22 mouse cellular contexts compared by ENCODE assay signal in the genomic region with DNA sequence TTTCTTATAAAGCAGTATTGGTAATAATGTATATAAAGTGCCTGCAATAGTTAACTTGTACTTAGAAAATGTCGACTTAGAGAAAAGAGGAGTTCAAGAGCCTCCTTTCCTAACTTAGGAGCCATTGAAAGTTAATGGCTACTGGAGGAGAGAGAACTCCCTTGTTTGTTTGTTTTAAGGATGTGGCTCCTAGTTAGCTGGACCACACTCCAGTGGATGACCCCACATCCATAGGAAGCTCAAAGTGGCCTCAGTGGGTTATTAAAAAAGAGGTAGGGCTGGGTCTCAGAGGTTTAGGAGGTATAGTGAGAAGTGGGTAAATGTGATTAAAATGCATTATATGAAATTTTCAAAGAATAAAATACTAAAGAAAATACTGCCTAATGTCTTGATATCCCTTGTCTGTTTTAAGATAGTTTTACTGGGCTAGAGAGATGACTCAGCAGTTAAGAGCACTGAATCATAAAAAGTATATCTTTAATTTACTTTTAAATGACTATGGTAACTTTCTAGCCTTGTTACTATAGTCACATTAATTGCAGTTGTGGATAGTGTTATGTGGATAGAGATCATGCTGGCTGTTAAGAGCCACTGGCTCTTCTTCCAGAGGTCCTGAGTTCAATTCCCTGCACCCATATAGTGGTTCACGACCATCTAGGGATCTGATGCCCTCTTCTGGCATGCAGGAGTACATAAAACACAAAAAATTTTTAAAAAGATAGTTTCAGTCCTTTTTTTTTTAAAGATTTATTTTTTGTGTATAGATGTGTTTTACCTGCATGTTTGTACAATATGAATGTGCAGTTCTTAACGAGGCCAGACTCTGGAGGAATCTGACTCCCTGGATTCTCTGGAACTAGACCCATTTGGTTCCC. TPM values are rescaled to one million over a fixed set of nuclear protein-coding genes. Genes with fewer than 3 reads are reported as not detected.
DNase-seq lines count a peak whose midpoint lies in the region; ATAC-seq and TF ChIP-seq lines count a peak whose summit lies in the region.
"Had no signal": no experiment of that assay in that cellular context is flagged by ENCODE, and none has a peak within 500 bp of the region (broad histone marks: within the 10 kb centered on the region; RNA-seq: fewer than 3 reads in every experiment).

No protein-coding gene starts in this region.

- peak; percentile 35; the same call in 1 of the 2 replicates for TF ChIP-seq CTCF in forebrain, postnatal 0 days (IDR thresholded peaks at IDR 0.05; ENCODE audit: low read depth)

- no peak overlapping the region for H3K9ac ChIP-seq in forebrain, postnatal 0 days
- H3K9ac ChIP-seq in forebrain, embryonic 13.5 days: no peak overlapping the region
- no peak overlapping the region for H3K9ac ChIP-seq in liver, embryonic 12.5 days
- H3K9ac ChIP-seq: heart, embryonic 13.5 days; midbrain, embryonic 15.5 days; neural tube, embryonic 12.5 days had no signal

- no peak overlapping the region for H3K27ac ChIP-seq in forebrain, postnatal 0 days (ENCODE audit: low read depth, low read length)
- H3K27ac ChIP-seq in forebrain, embryonic 13.5 days: no peak overlapping the region
- peak overlapping the region; percentile 37; the same call in 1 of the 2 replicates for H3K27ac ChIP-seq in liver, embryonic 12.5 days
- H3K27ac ChIP-seq: heart, embryonic 13.5 days; liver, embryonic 13.5 days; midbrain, embryonic 15.5 days; neural tube, embryonic 12.5 days had no signal

- no peak overlapping the region for H3K4me3 ChIP-seq in forebrain, postnatal 0 days (ENCODE audit: low read depth, low read length)
- H3K4me3 ChIP-seq in forebrain, embryonic 13.5 days: no peak overlapping the region
- H3K4me3 ChIP-seq in liver, embryonic 12.5 days: no peak overlapping the region
- H3K4me3 ChIP-seq: heart, embryonic 13.5 days; liver, embryonic 13.5 days; midbrain, embryonic 15.5 days; neural tube, embryonic 12.5 days had no signal

- no peak overlapping the region for H3K4me2 ChIP-seq in forebrain, postnatal 0 days (ENCODE audit: low read depth)
- H3K4me2 ChIP-seq in forebrain, embryonic 13.5 days: no peak overlapping the region
- H3K4me2 ChIP-seq in liver, embryonic 12.5 days: no peak overlapping the region
- H3K4me2 ChIP-seq: heart, embryonic 13.5 days; liver, embryonic 13.5 days; midbrain, embryonic 15.5 days; neural tube, embryonic 12.5 days had no signal

- no peaks in the 10 kb centered on the region for H3K36me3 ChIP-seq in forebrain, postnatal 0 days (ENCODE audit: insufficient read depth)
- H3K36me3 ChIP-seq in forebrain, embryonic 13.5 days (ENCODE audit: poor library complexity, severe bottlenecking): no peaks in the 10 kb centered on the region
- H3K36me3 ChIP-seq in liver, embryonic 12.5 days: peaks cover 7% of the 10 kb centered on the region
- H3K36me3 ChIP-seq in splenic B cell, adult 2 months (ENCODE audit: control insufficient read depth, insufficient read depth, low read length, poor library complexity, severe bottlenecking): no peaks in the 10 kb centered on the region
- H3K36me3 ChIP-seq: heart, embryonic 13.5 days; midbrain, embryonic 15.5 days; neural tube, embryonic 12.5 days had no signal

- no peaks in the 10 kb centered on the region for H3K9me3 ChIP-seq in forebrain, postnatal 0 days (ENCODE audit: low read length)
- H3K9me3 ChIP-seq in forebrain, embryonic 13.5 days (replicated peaks): no peaks in the 10 kb centered on the region
- H3K9me3 ChIP-seq in liver, embryonic 12.5 days (replicated peaks): no peaks in the 10 kb centered on the region
- H3K9me3 ChIP-seq: G1E; heart, embryonic 13.5 days; liver, embryonic 13.5 days; midbrain, embryonic 15.5 days; neural tube, embryonic 12.5 days had no signal

- no peaks in the 10 kb centered on the region for H3K27me3 ChIP-seq in forebrain, postnatal 0 days (ENCODE audit: insufficient read depth, low read length)
- no peaks in the 10 kb centered on the region for H3K27me3 ChIP-seq in forebrain, embryonic 13.5 days
- no peaks in the 10 kb centered on the region for H3K27me3 ChIP-seq in liver, embryonic 12.5 days (replicated peaks)
- H3K27me3 ChIP-seq in splenic B cell, adult 2 months (ENCODE audit: control insufficient read depth, insufficient read depth, low read length, poor library complexity, severe bottlenecking): no peaks in the 10 kb centered on the region
- H3K27me3 ChIP-seq: heart, embryonic 13.5 days; liver, embryonic 13.5 days; midbrain, embryonic 15.5 days; neural tube, embryonic 12.5 days had no signal

- 74% methylated on average over 3 of the region's 3 CpGs for WGBS in forebrain, postnatal 0 days
- 77% methylated on average over 3 of the region's 3 CpGs for WGBS in forebrain, embryonic 13.5 days
- 72% methylated on average over 3 of the region's 3 CpGs for whole genome bisulfite sequencing in liver, embryonic 12.5 days (ENCODE audit: insufficient replicate concordance)

- H3K4me1 ChIP-seq in forebrain, postnatal 0 days (ENCODE audit: insufficient read depth): no peaks in the 10 kb centered on the region
- peaks cover 8% of the 10 kb centered on the region; the same call in 1 of the 2 replicates for H3K4me1 ChIP-seq in forebrain, embryonic 13.5 days
- H3K4me1 ChIP-seq in liver, embryonic 12.5 days: peaks cover 59% of the 10 kb centered on the region
- H3K4me1 ChIP-seq: midbrain, embryonic 15.5 days; neural tube, embryonic 12.5 days had no signal

- ATAC-seq in forebrain, postnatal 0 days: no peak
- ATAC-seq in forebrain, embryonic 13.5 days: no peak
- ATAC-seq in liver, embryonic 12.5 days: no peak
- ATAC-seq: inflammation-experienced regulatory T-cells, adult 6 months; midbrain, embryonic 15.5 days had no signal

- DNase-seq in forebrain, postnatal 0 days: no peak
- DNase-seq in liver: no peak
- peak; percentile 5 for DNase-seq in c-Kit-negative CD71-positive TER-119-positive erythroid progenitor cells, embryonic 14.5 days (ENCODE audit: low read depth, low spot score)
- peak; percentile 24 for DNase-seq in splenic B cell, adult 2 months (ENCODE audit: low read depth, low spot score)
- DNase-seq in testis, postnatal 14 days (ENCODE audit: low spot score): no peak
- DNase-seq in thymus, postnatal 36 days: no peak
- DNase-seq: adrenal gland, postnatal 25 days; B cell, adult 2 months; cerebellum, postnatal 10 days; embryo, embryonic 11 days; gastrocnemius, postnatal 25 days; heart, postnatal 4 days; kidney, postnatal 10 days; liver, embryonic 13.5 days; right cerebral cortex, postnatal 25 days had no signal

RNA-seq across cellular contexts. Expression of gene Nptn, which starts 33.3 kb away (rescaled TPM):
- total RNA-seq in forebrain, postnatal 0 days (2014; rRNA removed): 275 and 298 TPM in 2 replicates
- 231 and 236 TPM in 2 replicates for polyA plus RNA-seq in forebrain, postnatal 0 days (2015; fragmentation: Nextera tagmentation; extraction: Ambion mirVana)
- 79.8 and 98.9 TPM in 2 replicates for polyA plus RNA-seq in forebrain, embryonic 13.5 days (2015; fragmentation: Nextera tagmentation; extraction: Ambion mirVana)
- 93.9 and 95.3 TPM in 2 replicates for polyA plus RNA-seq in liver, embryonic 12.5 days (2016; fragmentation: Nextera tagmentation; extraction: Ambion mirVana)

Comparison
In these comparisons a context has a peak if more than half of its experiments do, and no peak if none do; other contexts are left out.
1. DNase-seq: peak in c-Kit-negative CD71-positive TER-119-positive erythroid progenitor cells, embryonic 14.5 days (single experiment) and splenic B cell, adult 2 months (single experiment); none in forebrain, postnatal 0 days (single experiment), liver (single experiment), testis, postnatal 14 days (single experiment) and thymus, postnatal 36 days (0 of 2).